Mouse (Mus musculus): ENCODE results near the gene Sspn.

Gene Sspn

DNA sequence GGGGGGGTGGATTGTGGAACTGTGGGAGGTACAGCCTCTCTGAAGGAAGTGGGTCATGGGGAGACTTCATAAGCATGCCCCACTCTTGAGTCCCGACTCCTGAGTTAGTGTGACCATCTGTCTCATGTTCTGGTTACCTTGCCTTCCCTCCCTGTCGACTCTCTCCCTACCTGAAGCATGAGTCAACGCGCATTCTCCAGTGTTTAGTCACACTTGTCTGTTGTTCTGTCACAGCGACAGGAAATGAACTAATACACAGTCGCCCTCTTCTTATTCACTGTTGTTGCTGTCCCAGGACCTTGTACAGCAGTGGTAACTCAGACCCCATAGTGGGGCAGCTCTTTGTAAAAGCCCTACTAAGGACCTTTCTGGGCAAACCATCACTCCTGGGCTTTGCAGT, 41.4 kb downstream of the Sspn start:
- CTCF ChIA-PET: no interaction called here

DNA sequence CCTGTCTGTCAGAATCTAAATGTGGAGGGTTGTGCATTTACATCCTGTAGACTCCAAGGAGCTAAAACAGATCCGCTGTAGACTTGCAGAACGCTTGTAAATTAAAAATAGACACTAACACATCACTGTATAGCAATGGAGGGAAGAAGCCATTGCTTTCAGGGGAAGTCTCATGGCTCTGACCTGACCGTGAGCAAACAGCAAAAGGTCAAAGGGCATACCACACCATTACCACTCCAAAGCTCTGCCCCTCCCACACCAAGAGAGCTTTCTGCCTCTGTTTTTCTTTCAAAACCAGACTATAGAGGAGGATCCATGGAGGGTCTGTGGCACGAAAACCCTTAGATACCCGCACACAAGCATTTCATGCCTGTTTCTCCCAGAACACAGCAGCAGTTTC, 41.9 kb downstream of the Sspn start:
- CTCF ChIA-PET: no interaction called here

DNA sequence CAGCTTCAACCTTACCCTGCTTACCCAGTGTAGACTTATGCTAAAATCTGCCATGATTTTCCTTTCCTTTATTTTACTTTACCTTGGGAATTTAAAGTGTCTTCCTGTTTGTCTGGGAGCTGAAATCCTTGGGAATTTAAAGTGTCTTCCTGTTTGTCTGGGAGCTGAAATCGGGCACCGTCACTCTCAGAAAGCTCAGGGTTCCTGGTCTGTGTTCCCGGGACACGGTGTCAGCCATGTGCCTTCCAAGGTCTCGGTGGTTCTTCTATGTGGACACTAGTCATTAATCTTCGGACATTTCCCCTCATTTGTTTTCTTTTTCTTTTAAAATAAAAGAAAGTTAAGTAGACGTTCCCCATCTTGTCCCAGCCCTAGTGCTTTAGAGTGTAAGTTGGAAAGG, 43.3 kb downstream of the Sspn start:
- CTCF ChIA-PET: no interaction called here

DNA sequence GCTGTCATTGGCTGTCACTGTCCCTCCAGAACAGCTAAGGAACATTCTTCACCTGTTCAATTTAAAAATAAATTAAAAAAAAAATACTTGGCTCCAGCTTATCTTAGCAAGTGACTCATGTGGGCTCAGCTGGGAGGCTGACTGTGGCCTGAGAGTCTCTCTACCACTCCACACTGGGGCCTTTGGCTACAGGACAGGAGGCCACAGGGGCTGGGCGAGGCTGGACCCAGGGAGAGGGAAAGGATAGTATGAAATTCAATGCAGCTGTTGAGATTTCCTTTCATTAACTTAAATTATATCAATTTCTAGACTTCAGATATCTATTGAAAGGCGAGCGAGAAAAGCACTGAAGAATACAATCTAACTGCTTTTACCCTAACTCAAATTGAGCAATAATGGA, 45.9 kb downstream of the Sspn start:
- CTCF ChIA-PET: no interaction called here

DNA sequence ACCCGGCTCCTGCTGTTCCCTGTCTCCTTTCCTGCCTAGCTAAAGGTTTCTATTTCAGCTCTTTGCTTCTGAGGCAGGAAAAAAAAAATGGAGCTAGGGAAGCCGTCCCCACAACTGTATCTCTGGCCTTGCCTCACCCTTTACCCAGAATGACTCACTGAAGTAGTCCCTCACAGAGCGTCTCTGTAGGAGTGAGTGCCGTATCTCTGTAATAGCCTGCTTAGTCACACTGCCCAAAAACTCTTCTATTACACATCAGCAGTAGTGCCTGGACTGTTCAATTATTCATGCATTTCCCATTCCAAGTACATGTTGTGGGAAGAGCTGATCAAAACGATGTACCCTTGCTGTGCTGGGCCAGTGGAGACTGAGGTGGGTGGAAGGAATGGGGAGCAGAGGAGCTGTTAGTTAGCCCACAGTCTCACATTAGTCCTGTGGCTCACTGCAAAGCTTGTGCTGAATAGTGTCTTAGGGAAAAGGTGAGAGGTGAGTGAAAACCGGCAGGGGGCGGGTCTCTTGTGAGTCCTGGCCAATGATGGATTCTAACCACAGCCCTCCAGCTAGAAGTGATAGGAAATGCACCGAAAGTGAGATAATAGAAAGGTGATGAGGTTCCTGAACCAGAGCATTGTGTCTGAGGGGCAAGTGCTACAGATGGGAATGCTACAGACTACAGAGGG, 46.5 kb downstream of the Sspn start:
- CTCF ChIA-PET: no interaction called here

DNA sequence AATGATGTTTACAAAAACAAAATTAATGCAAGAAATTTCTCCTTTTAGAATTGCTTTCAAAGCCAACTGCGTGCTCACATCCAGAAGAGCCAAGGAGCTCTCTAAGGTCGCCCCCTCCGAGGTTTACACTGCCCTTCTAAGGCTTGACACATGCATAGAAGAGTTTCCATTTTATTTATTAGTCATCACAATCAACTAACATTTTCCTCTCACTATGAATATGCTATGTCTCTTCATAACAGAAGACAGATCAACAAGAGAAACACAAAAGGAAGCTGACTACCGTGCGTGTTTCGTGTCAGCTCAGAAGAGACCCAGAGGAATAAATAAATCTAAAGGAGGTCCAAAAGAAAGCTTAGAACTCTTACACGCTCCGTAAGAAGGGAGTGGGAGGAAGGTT, 49.6 kb downstream of the Sspn start:
- CTCF ChIA-PET: no interaction called here

DNA sequence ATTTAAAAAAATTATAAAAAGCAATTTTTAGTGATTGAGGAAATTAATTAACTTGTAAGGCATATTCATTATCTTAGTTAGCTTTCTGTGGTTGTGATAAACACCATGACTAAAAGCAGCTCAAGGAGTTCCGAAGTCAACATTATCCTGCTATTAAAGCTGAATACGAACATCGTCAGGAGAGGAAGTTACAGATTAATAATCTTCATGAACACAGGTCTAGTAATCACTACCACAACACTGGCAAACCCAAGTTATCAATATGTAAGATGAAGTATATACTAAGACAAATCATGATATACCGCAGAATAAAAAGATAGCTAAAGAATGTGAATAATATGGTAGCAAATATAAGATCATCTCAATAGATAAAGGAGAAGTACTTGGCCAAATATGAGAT, 50.9 kb downstream of the Sspn start:
- CTCF ChIA-PET: no interaction called here

DNA sequence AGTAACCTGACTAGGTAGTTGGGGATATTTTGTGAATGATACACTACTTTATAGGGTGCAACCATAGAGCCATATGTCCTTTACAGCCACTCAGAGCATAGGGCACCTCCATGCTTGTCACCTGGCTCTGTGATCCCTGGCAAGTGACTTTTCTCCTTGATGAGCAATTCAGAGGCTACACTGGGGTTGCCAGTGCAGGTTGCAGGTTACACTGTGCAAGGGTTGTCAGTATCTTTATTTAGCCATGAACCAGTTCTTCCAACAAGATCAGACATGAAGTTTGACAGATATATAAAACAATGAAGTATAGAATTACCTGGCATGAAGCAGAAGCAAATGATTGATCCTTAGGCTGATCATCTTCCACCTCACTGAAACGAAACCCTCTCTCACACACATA, 59.1 kb downstream of the Sspn start:
- CTCF ChIA-PET: no interaction called here

DNA sequence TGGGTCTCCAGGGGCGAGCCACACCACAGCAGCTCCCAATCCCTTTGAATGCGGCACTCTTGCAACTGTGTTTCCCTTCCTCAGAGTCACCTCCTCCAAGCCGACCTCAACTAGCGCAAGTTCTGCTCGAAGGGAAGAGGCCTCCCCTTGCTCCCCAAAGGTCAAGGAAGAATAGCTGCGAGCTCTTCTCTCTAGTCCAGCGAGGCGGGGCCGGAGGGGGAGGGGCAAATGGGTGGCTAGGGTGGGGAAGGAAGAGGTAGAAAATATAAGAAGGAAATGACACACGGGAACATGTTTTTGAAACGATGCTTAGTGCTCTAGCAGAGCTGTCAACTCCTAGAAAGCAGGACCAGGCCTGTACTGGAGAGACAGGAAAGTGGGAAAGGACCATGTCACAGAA, 61.1 kb downstream of the Sspn start:
- CTCF ChIA-PET: interaction anchor here (0.7 kb wide), 2 partner anchors 59 to 1314 kb away, joined by 3 to 4 read pairs; no protein-coding TSS in a partner anchor

DNA sequence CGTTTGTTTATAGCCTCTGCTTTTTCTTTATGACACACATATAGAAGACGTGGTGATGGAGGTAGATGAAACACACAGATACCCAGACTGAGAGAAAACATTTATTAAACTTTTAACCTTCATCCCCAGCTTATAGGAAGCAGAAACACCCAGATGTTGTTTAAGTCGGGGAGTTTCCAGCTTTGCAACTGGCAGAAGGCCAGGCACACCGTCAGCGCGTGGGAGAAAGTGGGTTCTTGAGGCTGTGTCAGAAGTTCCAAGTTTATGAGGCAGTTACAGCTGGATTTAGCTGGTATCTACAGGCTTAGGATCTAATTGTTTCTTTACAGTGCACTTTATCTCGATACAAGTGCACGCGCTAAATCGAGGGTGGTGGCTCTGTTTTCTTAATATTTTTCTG, 61.5 kb downstream of the Sspn start:
- CTCF ChIA-PET: interaction anchor here (0.7 kb wide), 2 partner anchors 59 to 1315 kb away, joined by 3 to 4 read pairs; no protein-coding TSS in a partner anchor

DNA sequence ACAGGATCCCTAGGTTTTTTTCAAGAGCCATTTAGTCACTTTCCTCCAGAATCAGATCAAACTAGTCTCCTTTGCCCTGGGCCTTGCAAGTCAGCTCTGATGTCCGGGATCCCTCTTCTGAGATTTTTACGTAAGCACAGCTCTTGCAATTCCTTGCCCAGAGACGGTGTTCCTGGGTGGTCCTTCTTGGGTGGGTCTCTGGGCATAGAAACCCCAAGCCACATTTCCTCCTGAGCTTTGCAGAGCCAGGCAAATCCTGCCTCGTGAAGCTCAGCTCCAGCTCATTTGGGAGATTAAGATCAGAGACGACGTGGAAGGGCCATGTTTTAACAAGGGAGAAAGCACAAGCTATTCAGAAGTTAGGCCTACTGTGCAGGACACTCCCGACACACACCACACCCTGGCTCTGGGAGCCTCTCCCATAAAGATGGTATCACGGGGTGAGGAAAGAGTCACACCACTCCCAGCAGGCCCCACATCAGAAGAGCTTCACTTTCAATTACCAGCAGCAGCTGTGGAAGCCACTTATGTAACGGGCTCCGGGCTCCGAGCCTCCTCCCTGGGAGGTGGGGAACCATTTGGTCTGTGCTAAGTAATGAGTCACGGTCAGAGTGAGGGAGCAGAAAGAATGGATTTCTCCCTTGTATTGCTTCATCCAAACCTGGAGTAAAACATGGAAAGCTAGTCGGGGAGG, 67.0 kb downstream of the Sspn start:
- CTCF ChIA-PET: no interaction called here

DNA sequence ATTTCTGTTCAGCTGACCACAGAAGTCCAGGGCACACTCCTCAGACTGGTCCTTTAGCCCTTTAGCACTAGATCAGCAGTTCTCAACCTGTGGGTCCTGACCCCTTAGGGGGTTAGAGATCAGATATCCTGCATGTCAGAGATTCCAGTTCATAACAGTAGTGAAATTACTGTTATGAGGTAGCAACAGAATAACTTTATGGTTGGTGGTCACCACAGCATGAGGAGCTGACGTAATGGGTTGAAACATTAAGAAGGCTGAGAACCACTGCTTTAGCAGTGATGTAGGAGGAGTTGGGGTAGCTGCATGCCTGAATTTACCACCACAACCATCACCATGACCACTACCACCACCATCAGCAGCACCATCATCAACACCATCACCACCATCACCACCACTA, 69.3 kb downstream of the Sspn start:
- CTCF ChIA-PET: no interaction called here

DNA sequence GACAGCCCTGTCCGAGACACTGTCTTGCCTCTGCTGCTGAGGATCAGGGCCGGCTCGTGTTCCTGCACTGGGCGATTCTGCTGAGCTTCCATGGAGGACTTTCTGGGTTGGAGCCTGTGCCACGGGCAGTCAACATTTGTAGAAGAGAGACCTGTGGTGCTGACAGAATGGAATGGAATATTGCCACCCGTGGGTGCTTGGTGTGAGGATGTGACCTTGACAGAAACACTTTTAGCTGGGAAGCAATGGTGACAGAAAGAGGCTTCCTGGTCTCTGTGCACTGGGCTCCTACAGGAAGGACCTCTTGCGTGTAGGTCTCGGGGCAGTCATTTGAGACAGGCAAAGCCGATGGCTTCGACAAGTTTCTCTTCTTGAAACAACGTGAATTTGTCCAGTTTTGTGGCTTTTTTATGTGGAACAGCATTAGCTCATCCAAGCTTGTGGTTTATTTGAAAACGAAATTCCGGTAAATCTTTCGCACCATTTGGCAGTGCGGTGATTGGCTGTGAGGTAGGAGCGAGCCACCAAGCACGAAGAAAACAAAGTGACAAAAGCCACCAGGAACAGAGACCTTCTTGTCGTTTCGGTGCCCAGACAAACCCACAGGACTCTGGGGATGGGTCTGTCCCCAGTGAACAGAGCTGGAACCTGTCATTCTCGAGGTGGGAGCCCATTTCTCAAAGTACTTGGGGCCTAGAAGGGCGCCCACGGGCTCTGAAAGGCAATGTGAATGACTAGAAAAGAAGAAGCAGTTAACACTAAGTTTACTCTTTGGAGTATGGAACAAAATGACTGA, 70.2 kb downstream of the Sspn start:
- CTCF ChIA-PET: interaction anchor here (0.5 kb wide), 1 partner anchor 1488 kb away, joined by 3 read pairs; no protein-coding TSS in a partner anchor

DNA sequence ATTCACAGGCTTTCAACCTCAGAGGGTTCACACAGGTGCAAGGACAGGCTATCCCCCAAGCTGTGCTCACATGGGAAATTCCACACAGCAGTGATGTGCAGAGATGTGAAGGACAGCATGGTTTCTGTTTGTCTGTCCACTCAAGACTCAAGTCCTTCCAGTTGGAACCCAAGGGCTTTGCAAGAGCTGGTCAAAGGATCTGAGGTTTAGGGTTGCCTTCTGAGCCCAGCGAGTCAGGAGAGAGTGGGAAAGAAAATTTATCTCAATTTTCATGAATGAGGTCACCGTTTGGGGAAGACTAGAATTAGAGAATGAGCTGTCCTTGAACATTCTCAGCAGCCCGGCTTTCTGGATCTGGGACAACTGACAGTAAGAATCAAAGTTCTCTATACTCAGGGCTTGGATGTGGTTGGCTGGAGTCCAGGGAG, 72.7 kb downstream of the Sspn start:
- CTCF ChIA-PET: no interaction called here

DNA sequence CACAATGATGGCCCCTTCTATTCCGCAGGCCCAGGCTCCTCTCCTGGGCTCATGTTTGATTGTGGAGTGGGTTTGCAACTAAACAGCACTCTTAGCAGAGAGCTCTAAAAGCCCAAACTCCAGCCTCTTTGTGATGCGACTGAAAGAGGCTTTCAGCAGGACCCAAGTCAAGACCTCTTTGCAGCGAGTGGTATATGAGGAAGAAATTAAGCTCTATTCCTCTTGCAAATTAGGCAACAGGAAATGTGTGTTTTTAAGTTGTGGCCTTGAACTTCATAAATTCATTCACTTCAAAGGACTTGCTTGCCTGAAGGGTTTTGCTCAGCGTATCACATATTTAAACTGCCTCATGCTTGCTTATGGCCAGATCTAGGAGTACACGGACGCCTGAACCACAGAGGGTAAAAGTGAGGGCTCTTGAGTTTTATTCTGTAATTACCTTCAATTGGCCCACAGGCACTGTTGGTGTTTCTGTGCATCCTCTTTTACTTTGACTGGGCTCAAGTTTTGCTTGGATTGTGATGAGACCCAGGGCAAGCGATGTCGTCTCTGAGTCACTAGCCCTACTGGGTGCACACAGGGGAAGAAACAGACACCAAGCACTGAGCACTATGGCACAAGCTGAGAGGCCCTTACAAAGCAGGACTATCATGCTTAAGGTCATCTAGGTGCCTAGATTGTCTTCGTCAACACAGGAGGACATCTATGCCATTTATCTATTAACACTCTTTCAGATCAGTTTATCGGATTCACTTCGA, 73.9 kb downstream of the Sspn start:
- CTCF ChIA-PET: interaction anchor here (0.7 kb wide), 1 partner anchor 167 kb away, joined by 3 read pairs; no protein-coding TSS in a partner anchor

DNA sequence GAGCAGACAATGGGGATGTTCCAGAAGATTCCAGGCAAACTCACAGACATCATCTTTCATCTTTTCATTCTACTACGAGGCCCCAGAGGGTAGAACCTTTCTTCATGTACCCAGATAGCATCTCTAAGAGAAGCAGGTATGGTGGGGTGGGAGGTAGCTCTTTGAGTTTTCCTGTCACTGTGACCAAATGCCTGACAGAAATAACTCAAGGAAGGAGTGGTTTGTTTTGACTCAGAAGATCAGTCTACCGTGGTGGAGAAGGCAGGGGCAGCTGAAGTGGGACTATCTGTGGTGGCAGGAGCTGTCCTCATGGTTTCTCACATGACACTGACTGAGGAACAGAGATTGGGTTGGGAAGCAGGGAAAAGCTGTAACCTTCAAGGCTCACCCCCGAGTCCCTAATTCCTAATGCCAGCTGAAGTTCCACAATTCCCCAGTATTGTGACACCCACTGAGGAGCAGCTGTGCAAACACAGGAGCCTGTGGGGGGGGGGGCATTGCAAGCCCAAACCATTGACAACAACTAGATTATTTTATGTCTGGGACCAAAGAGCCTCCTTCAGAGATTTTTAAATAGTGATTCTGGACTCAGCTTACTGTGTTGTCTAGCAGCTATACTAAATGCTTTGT, 74.6 kb downstream of the Sspn start:
- CTCF ChIA-PET: interaction anchor here (0.6 to 0.7 kb wide), 2 partner anchors 162 to 167 kb away, joined by 3 to 4 read pairs; no protein-coding TSS in a partner anchor

DNA sequence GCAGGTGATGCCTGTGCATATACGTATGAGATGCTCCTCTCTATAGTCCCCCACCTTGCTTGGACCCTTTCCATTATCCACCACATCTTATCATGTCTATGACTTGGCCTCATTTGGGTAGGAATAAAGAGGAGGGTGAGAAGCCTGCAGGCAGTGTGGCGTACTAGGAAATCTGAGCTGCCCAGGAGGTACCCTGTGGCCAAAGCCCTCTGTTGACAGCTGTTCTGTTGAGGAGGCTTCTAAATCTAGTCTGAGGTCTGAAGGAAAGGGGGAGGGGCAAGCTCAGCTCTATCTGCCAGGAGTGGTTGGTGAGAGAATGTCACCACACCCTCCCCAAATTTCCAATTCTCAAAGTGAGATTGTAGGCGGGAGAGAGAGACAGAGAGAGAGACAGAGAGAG, 75.3 kb downstream of the Sspn start:
- CTCF ChIA-PET: no interaction called here

DNA sequence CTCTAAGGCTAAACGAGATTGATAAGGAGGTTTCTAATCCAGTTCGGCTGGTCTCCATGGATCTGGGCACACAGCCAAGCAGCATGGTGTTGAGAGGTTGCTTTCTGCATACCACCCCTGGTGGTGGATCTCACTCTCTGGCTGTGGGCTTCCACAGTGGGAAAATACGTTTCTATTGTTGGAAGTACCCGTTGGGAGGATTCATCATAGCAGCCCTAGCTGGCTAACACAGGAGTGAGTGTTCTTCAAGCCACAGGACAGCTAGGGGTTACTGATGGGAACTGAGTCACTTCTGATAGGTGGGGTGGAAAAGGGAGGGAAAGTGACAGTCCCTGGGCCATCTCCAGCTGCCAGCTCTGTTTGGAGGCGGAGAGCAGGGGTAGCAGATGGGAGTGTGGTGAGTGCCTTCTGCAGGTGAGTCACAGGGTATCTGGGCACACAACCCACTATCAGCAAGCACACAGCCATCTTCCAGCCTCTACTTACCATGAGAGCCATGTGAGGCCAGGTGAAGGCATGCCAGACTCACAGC, 77.1 kb downstream of the Sspn start:
- CTCF ChIA-PET: no interaction called here

DNA sequence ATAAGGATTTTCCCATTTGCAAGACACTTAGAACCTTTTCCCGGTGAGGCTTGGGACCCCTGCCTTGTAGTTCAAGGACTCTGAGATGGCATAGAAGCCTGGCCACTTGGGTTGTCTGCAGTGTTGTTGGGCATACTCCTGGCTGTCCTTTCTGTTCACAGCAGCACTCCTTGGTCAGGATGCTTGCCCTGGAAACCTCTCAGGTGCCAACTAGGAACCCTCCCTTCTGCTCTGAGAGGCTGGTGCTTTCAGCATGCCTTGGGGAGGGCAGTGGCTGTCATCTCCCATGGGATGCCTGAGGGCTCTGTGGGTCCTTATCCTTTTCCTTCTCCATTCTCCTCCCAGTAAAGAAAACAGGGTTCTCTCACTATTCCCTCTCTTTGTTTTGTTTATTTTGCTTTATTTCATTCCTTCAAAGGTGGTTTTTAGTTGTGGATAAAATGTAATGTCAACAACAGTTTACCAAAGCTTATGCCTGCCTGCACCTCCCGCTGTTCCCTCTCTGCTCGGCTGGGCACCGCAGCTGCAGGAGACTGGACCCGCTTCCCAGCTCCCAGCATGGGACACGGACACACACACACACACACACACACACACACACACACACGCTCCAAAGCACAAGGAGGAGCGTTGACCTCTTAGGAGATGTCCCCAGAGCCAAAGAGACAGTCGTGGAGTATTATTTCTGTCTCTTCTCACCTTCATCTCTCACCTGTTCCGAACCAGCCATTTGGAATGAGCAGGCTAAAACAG, 77.9 kb downstream of the Sspn start:
- CTCF ChIA-PET: no interaction called here

DNA sequence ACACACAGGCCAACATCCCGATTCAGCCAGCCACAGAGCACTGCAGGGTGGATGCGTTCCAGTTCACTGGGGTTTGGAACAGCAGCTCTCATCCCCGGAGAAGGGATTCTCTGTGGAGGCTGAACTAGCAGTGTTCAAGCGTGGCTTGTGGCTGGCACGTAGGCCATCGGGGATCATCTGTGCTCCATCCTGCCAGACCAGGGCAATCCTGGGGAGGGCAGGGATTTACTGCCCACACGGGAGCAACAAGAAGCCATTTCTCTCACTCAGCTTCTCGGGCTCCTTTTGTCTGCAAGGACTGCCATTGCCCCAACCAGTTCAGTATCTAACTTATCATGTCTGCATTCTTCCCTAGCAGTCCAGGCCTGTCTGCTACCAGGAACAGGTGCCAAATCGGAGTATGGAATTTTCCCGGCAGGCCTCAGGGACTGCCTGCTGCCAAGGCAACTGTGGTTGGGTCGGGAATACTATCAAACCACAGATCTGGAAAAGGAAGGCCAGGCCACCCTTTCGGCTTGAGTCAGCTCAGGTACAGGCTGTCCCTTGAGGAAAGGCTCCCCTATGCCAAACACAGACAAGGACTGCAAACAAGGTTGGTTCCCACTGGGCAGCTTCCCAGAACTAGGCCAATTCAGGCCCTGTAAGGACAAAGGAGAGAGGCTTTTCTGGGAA, 78.8 kb downstream of the Sspn start:
- CTCF ChIA-PET: no interaction called here
